Mouse (Mus musculus) heart, adult 2 months (tissue): ENCODE data around the gene Fat3.

Experiments used
- CTCF ChIP-seq: fragments of 200-600 bp; IDR thresholded peaks from 2 replicates; pipeline ENCODE4 v1.8.1; 2022; ENCODE audit warnings: antibody characterized with exemption, mild to moderate bottlenecking, moderate library complexity
- EP300 ChIP-seq: fragments of 200-500 bp; IDR thresholded peaks from 2 replicates; pipeline ENCODE4 v1.6.1; 2011; ENCODE audit warnings: low read depth, low read length, control low read depth; ENCODE audit not compliant: insufficient read depth
- POLR2A ChIP-seq: fragments of 200-500 bp; IDR thresholded peaks from 2 replicates; pipeline ENCODE4 v1.6.1; 2011; ENCODE audit warnings: mild to moderate bottlenecking, low read depth, low read length, control low read depth; ENCODE audit not compliant: insufficient read depth

DNA sequence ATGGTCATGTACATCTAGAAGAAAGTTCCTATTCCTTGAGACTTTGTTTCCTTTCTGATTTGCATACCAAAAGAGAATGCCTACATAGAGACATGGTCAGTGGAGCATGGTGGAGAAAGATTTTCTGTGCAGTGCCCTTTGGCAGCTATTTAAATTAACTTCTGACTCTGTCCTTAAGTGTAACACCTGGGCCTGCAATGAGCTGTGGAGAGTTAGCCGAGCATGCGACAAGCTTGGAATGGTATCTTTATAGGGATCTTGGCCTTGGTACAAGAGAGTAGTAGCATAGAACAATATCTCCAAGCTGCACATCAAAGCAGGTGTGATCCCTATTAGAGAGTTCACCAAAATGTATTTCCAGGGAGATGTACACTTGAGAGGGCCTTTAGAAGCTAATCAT lies 368.0 kb downstream of the Fat3 start:
- no peak for TF ChIP-seq CTCF
- no peak for TF ChIP-seq POLR2A
- no peak for TF ChIP-seq EP300
